Mouse (Mus musculus) CD4-positive, CD25-positive, alpha-beta regulatory T cell, adult 9 weeks (primary cell): Measurements from ENCODE around the gene Olfr1195. TPM values are rescaled to one million over a fixed set of nuclear protein-coding genes. Genes with fewer than 3 reads are reported as not detected.

Experiments used
- polyA plus RNA-seq: library from polyadenylated mRNA; unstranded; fragments of 100-300 nt; shearing (Covaris generic); gene quantifications from one replicate; pipeline ENCODE4 v1.2.1, GENCODE M21; 2017

The Olfr1195 gene
- not detected for polyA plus RNA-seq

GRCm38 (mm10) chr2:88689087-88689486, at the start of gene Olfr1195:
Gene Olfr1195, minus strand, starts transcription at chr2:88689187.

GRCm38 (mm10) chr2:88732266-88732665, 43.3 kb upstream of the Olfr1195 start, which contains the start of gene Olfr1197:
Gene Olfr1197, minus strand, starts transcription at chr2:88732366.

GRCm38 (mm10) chr2:88704497-88704896, 15.5 kb upstream of the Olfr1195 start, which contains the start of gene Olfr1196:
Gene Olfr1196, minus strand, starts transcription at chr2:88704597.

GRCm38 (mm10) chr2:88675328-88675727, 13.7 kb downstream of the Olfr1195 start, which contains the start of gene Olfr1193:
Gene Olfr1193, plus strand, starts transcription at chr2:88675628.

GRCm38 (mm10) chr2:88648209-88648608, 40.8 kb downstream of the Olfr1195 start, which contains the start of gene Olfr1192-ps1:
Gene Olfr1192-ps1, plus strand, starts transcription at chr2:88648509.

GRCm38 (mm10) chr2:88640242-88640641, 48.7 kb downstream of the Olfr1195 start, which contains the start of gene Olfr1191-ps1:
Gene Olfr1191-ps1, plus strand, starts transcription at chr2:88640542.

Other genes starting within 250 kb of the Olfr1195 start
- gene Gm13757, start 240.1 kb downstream of the Olfr1195 start, polyA plus RNA-seq: not detected
- 0.04 TPM for gene Olfr1183, start 234.3 kb downstream of the Olfr1195 start, polyA plus RNA-seq
- gene Olfr1184, start 205.6 kb downstream of the Olfr1195 start, polyA plus RNA-seq: not detected
- not detected for gene Olfr1185-ps1, start 195.9 kb downstream of the Olfr1195 start, polyA plus RNA-seq
- not detected for gene Olfr1186, start 170.6 kb downstream of the Olfr1195 start, polyA plus RNA-seq
- gene Olfr1188, start 132.3 kb downstream of the Olfr1195 start, polyA plus RNA-seq: not detected
- not detected for gene Olfr1189, start 102.7 kb downstream of the Olfr1195 start, polyA plus RNA-seq
- gene Olfr1191-ps1, start 48.6 kb downstream of the Olfr1195 start, polyA plus RNA-seq: not detected
- not detected for gene Olfr1192-ps1, start 40.7 kb downstream of the Olfr1195 start, polyA plus RNA-seq
- gene Olfr1193, start 13.6 kb downstream of the Olfr1195 start, polyA plus RNA-seq: not detected
- not detected for gene Olfr1196, start 15.4 kb upstream of the Olfr1195 start, polyA plus RNA-seq
- not detected for gene Olfr1197, start 43.2 kb upstream of the Olfr1195 start, polyA plus RNA-seq
- not detected for gene Olfr1198, start 62.2 kb upstream of the Olfr1195 start, polyA plus RNA-seq
- gene Olfr1199, start 71.3 kb upstream of the Olfr1195 start, polyA plus RNA-seq: not detected
- not detected for gene Olfr1200, start 81.3 kb upstream of the Olfr1195 start, polyA plus RNA-seq
- not detected for gene Olfr1201, start 103.8 kb upstream of the Olfr1195 start, polyA plus RNA-seq
- gene Olfr1202, start 125.3 kb upstream of the Olfr1195 start, polyA plus RNA-seq: not detected
- gene Olfr1205, start 140.6 kb upstream of the Olfr1195 start, polyA plus RNA-seq: 0.04 TPM
- gene Olfr1204, start 160.1 kb upstream of the Olfr1195 start, polyA plus RNA-seq: not detected
- not detected for gene Olfr1206, start 174.0 kb upstream of the Olfr1195 start, polyA plus RNA-seq
- gene Olfr1208, start 213.1 kb upstream of the Olfr1195 start, polyA plus RNA-seq: not detected
- gene Olfr1209, start 226.0 kb upstream of the Olfr1195 start, polyA plus RNA-seq: not detected
- not detected for gene Olfr1211, start 248.9 kb upstream of the Olfr1195 start, polyA plus RNA-seq